Mouse (Mus musculus): ENCODE measurements around the gene Mettl16. TPM values are rescaled to one million over a fixed set of nuclear protein-coding genes. Genes with fewer than 3 reads are reported as not detected.

Mettl16 gene
- total and polyA plus RNA-seq, 3 experiments: 22.9 to 36.1 (median 29.4) TPM

- Histone ChIP-seq H3K4me1 (ENCODE audit: insufficient read depth, low read depth, low read length) (no peaks in the 10 kb centered on the region), H3K36me3 (replicated peaks) (peaks cover 79% of the 10 kb centered on the region), H3K9me3 (replicated peaks) (no peaks in the 10 kb centered on the region), H3K27me3 (ENCODE audit: insufficient read depth, low read length) (no peaks in the 10 kb centered on the region), H3K4me3 (ENCODE audit: low read depth, low read length) (no peak overlapping the region)
- TF ChIP-seq GATA1 (IDR thresholded peaks at IDR 0.05; ENCODE audit: borderline replicate concordance, low read length): no peak
- TF ChIP-seq CTCF (IDR thresholded peaks at IDR 0.05; ENCODE audit: low read depth, low read length): no peak
- TF ChIP-seq TAL1 (conservative IDR thresholded peaks at IDR 0.05; ENCODE audit: low read depth, low read length): no peak
- TF ChIP-seq POLR2AphosphoS5 (IDR thresholded peaks at IDR 0.05; ENCODE audit: insufficient replicate concordance, low read depth, low read length): no peak
- no peak for TF ChIP-seq GATA2 (IDR thresholded peaks at IDR 0.05; ENCODE audit: borderline replicate concordance, low read depth, low read length)
- DNase-seq (ENCODE audit: low spot score) (no peak), ATAC-seq (ENCODE audit: extremely low read depth, insufficient number of reproducible peaks, low FRiP score, poor library complexity, severe bottlenecking) (no peak)
These were observed 97.6 kb downstream of the Mettl16 start for GRCm38 (mm10) chr11:74868046-74868760.

DNA sequence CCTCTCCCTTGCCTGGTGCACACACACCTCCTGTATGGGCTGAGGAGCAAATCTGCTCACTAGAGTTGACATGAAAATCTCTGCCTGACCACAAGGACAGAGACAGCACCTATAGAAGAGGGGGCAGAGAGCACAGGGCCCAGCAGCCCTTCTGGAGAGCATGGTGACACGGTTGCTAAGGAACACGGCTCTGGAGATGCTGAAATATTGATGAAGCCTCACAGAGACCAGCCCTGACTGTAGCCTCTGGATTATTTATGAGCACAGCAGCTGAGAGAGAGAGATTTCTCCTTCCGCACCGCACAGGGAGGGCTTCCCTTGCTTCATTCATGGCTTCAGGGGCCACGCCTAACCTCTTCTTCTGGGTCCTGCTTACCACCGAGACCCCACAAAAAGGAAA lies 99.0 kb downstream of the Mettl16 start:
- no peak overlapping the region for H3K4me3 ChIP-seq (ENCODE audit: low read depth, low read length)
- no peaks in the 10 kb centered on the region for H3K27me3 ChIP-seq (ENCODE audit: insufficient read depth, low read length)
- no peak for TF ChIP-seq TAL1 (conservative IDR thresholded peaks at IDR 0.05; ENCODE audit: low read depth, low read length)
- no peak for TF ChIP-seq GATA1 (IDR thresholded peaks at IDR 0.05; ENCODE audit: borderline replicate concordance, low read length)
- TF ChIP-seq GATA2 (IDR thresholded peaks at IDR 0.05; ENCODE audit: borderline replicate concordance, low read depth, low read length): no peak
- TF ChIP-seq CTCF (IDR thresholded peaks at IDR 0.05; ENCODE audit: low read depth, low read length): no peak
- no peak for TF ChIP-seq POLR2AphosphoS5 (IDR thresholded peaks at IDR 0.05; ENCODE audit: insufficient replicate concordance, low read depth, low read length)
- no peaks in the 10 kb centered on the region for H3K9me3 ChIP-seq (replicated peaks)
- no peaks in the 10 kb centered on the region for H3K4me1 ChIP-seq (ENCODE audit: insufficient read depth, low read depth, low read length)
- H3K36me3 ChIP-seq (replicated peaks): peaks cover 75% of the 10 kb centered on the region
- ATAC-seq (ENCODE audit: extremely low read depth, insufficient number of reproducible peaks, low FRiP score, poor library complexity, severe bottlenecking) (no peak), DNase-seq (ENCODE audit: low spot score) (no peak)

DNA sequence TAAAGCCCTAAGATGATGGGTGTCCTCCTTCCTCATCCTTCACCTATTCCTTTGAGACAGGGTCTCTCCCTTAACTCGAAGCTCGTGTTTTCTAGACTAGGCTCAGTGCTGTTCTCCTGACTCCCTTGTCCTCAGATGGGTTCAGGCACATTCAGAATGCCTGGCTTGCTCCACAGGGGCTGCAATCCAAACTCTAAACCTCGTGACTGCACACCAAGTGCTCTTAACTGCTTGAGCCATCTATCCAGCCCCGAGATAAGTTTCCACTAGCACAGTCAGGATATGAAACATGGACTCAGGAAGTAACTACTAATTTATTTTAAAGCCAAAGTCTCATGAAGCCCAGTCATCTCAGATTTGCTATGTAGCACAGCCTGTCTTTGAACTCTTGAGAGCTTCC lies 99.9 kb downstream of the Mettl16 start:
- TF ChIP-seq POLR2AphosphoS5 (IDR thresholded peaks at IDR 0.05; ENCODE audit: insufficient replicate concordance, low read depth, low read length): no peak
- no peak for TF ChIP-seq TAL1 (conservative IDR thresholded peaks at IDR 0.05; ENCODE audit: low read depth, low read length)
- no peak for TF ChIP-seq GATA1 (IDR thresholded peaks at IDR 0.05; ENCODE audit: borderline replicate concordance, low read length)
- no peak for TF ChIP-seq CTCF (IDR thresholded peaks at IDR 0.05; ENCODE audit: low read depth, low read length)
- no peak for TF ChIP-seq GATA2 (IDR thresholded peaks at IDR 0.05; ENCODE audit: borderline replicate concordance, low read depth, low read length)
- ATAC-seq (ENCODE audit: extremely low read depth, insufficient number of reproducible peaks, low FRiP score, poor library complexity, severe bottlenecking): no peak
- no peak overlapping the region for H3K4me3 ChIP-seq (ENCODE audit: low read depth, low read length)
- no peaks in the 10 kb centered on the region; the same call in 1 of the 2 replicates for H3K4me1 ChIP-seq (ENCODE audit: insufficient read depth, low read depth, low read length)
- peaks cover 74% of the 10 kb centered on the region for H3K36me3 ChIP-seq (replicated peaks)
- DNase-seq (ENCODE audit: low spot score): no peak
- H3K27me3 ChIP-seq (ENCODE audit: insufficient read depth, low read length): no peaks in the 10 kb centered on the region
- no peaks in the 10 kb centered on the region for H3K9me3 ChIP-seq (replicated peaks)

- DNase-seq (ENCODE audit: low spot score) (no peak), ATAC-seq (ENCODE audit: extremely low read depth, insufficient number of reproducible peaks, low FRiP score, poor library complexity, severe bottlenecking) (no peak)
- H3K4me3 ChIP-seq (ENCODE audit: low read depth, low read length): no peak overlapping the region
- no peak for TF ChIP-seq POLR2AphosphoS5 (IDR thresholded peaks at IDR 0.05; ENCODE audit: insufficient replicate concordance, low read depth, low read length)
- TF ChIP-seq CTCF (IDR thresholded peaks at IDR 0.05; ENCODE audit: low read depth, low read length): no peak
- TF ChIP-seq GATA1 (IDR thresholded peaks at IDR 0.05; ENCODE audit: borderline replicate concordance, low read length): no peak
- no peak for TF ChIP-seq TAL1 (conservative IDR thresholded peaks at IDR 0.05; ENCODE audit: low read depth, low read length)
- no peak for TF ChIP-seq GATA2 (IDR thresholded peaks at IDR 0.05; ENCODE audit: borderline replicate concordance, low read depth, low read length)
- no peaks in the 10 kb centered on the region for H3K27me3 ChIP-seq (ENCODE audit: insufficient read depth, low read length)
- no peaks in the 10 kb centered on the region for H3K9me3 ChIP-seq (replicated peaks)
- H3K4me1 ChIP-seq (ENCODE audit: insufficient read depth, low read depth, low read length): no peaks in the 10 kb centered on the region; the same call in 1 of the 2 replicates
- H3K36me3 ChIP-seq (replicated peaks): peaks cover 73% of the 10 kb centered on the region
These were observed 100.5 kb downstream of the Mettl16 start for GRCm38 (mm10) chr11:74870991-74871622.

DNA sequence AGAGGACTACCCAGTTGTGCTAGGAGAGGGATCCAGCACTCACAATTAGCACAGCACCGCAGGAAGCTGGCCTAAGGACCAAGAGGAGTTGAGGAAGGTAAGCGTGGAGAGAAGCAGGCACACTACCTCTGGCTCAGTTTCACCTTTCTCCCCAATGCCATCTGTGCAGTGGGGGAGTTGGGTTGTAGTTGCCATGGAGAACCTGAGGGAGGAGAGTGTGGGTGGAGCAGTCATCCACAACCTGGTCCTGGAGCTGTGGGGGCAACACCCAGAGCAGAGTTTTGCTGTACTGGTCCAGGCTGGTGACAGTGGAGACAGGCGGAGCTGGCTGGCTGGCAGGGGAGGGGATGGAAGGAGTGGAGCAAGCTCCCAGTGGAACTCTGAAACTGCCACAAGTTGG lies 104.0 kb downstream of the Mettl16 start:
- ATAC-seq (ENCODE audit: extremely low read depth, insufficient number of reproducible peaks, low FRiP score, poor library complexity, severe bottlenecking): no peak
- H3K36me3 ChIP-seq (replicated peaks): peaks cover 51% of the 10 kb centered on the region
- no peak for TF ChIP-seq GATA1 (IDR thresholded peaks at IDR 0.05; ENCODE audit: borderline replicate concordance, low read length)
- TF ChIP-seq TAL1 (conservative IDR thresholded peaks at IDR 0.05; ENCODE audit: low read depth, low read length): no peak
- no peak for TF ChIP-seq GATA2 (IDR thresholded peaks at IDR 0.05; ENCODE audit: borderline replicate concordance, low read depth, low read length)
- no peak for TF ChIP-seq CTCF (IDR thresholded peaks at IDR 0.05; ENCODE audit: low read depth, low read length)
- no peak for TF ChIP-seq POLR2AphosphoS5 (IDR thresholded peaks at IDR 0.05; ENCODE audit: insufficient replicate concordance, low read depth, low read length)
- DNase-seq (ENCODE audit: low spot score): no peak
- H3K27me3 ChIP-seq (ENCODE audit: insufficient read depth, low read length): no peaks in the 10 kb centered on the region
- H3K4me3 ChIP-seq (ENCODE audit: low read depth, low read length): no peak overlapping the region
- H3K9me3 ChIP-seq (replicated peaks): no peaks in the 10 kb centered on the region
- peaks cover 5% of the 10 kb centered on the region; the same call in 1 of the 2 replicates for H3K4me1 ChIP-seq (ENCODE audit: insufficient read depth, low read depth, low read length)

DNA sequence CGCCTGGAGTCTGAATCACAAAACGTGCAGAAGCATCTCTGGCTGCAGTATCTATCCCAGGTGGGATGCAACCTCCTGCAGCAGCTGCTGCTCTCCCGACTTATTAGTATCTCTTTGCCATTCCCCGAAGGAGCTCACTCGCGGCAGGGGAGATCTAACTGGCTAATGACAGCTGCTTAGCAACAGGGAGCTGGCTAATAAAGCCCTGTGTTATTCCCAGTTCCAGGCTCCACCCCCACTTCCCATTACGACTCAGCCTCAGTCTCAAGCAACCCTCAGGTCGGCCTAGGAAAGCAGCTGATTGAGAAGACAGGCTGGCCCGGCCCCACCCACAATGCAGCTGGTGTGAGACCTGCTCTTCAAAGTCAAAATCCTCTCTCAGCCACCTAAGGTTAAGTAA lies 106.2 kb downstream of the Mettl16 start:
- ATAC-seq (ENCODE audit: extremely low read depth, insufficient number of reproducible peaks, low FRiP score, poor library complexity, severe bottlenecking): no peak
- no peak overlapping the region for H3K4me3 ChIP-seq (ENCODE audit: low read depth, low read length)
- no peak for TF ChIP-seq GATA1 (IDR thresholded peaks at IDR 0.05; ENCODE audit: borderline replicate concordance, low read length)
- TF ChIP-seq CTCF (IDR thresholded peaks at IDR 0.05; ENCODE audit: low read depth, low read length): no peak
- TF ChIP-seq POLR2AphosphoS5 (IDR thresholded peaks at IDR 0.05; ENCODE audit: insufficient replicate concordance, low read depth, low read length): no peak
- TF ChIP-seq GATA2 (IDR thresholded peaks at IDR 0.05; ENCODE audit: borderline replicate concordance, low read depth, low read length): no peak
- TF ChIP-seq TAL1 (conservative IDR thresholded peaks at IDR 0.05; ENCODE audit: low read depth, low read length): no peak
- no peak for DNase-seq (ENCODE audit: low spot score)
- no peaks in the 10 kb centered on the region for H3K9me3 ChIP-seq (replicated peaks)
- peaks cover 7% of the 10 kb centered on the region; the same call in 1 of the 2 replicates for H3K4me1 ChIP-seq (ENCODE audit: insufficient read depth, low read depth, low read length)
- H3K36me3 ChIP-seq (replicated peaks): peaks cover 44% of the 10 kb centered on the region
- no peaks in the 10 kb centered on the region for H3K27me3 ChIP-seq (ENCODE audit: insufficient read depth, low read length)

Other genes starting within 250 kb of the Mettl16 start
- gene Rap1gap2, start 159.9 kb upstream of the Mettl16 start, total RNA-seq (2014; fragmentation: Nextera tagmentation): 8.3 and 9.4 TPM in 2 replicates
- gene Rap1gap2, start 159.9 kb upstream of the Mettl16 start, total RNA-seq (2017): 11.4 and 11.7 TPM in 2 replicates
- gene Rap1gap2, start 159.9 kb upstream of the Mettl16 start, polyA plus RNA-seq (2012): 8.7 and 8.9 TPM in 2 replicates
- 0.19 TPM in 1 of 2 replicates, not detected in the other for gene Ccdc92b, start 151.2 kb upstream of the Mettl16 start, total RNA-seq (2014; fragmentation: Nextera tagmentation)
- 0.05 TPM in 1 of 2 replicates, not detected in the other for gene Ccdc92b, start 151.2 kb upstream of the Mettl16 start, total RNA-seq (2017)
- not detected in 2 replicates for gene Ccdc92b, start 151.2 kb upstream of the Mettl16 start, polyA plus RNA-seq (2012)
- gene Cluh, start 121.3 kb upstream of the Mettl16 start, total RNA-seq (2014; fragmentation: Nextera tagmentation): 36.2 and 37.9 TPM in 2 replicates
- 19.4 and 27.2 TPM in 2 replicates for gene Cluh, start 121.3 kb upstream of the Mettl16 start, total RNA-seq (2017)
- 53.7 and 60.3 TPM in 2 replicates for gene Cluh, start 121.3 kb upstream of the Mettl16 start, polyA plus RNA-seq (2012)
- gene Pafah1b1, start 46.2 kb upstream of the Mettl16 start, total RNA-seq (2014; fragmentation: Nextera tagmentation): 96.1 and 115 TPM in 2 replicates
- gene Pafah1b1, start 46.2 kb upstream of the Mettl16 start, total RNA-seq (2017): 80.9 and 91.5 TPM in 2 replicates
- 10.0 and 12.4 TPM in 2 replicates for gene Pafah1b1, start 46.2 kb upstream of the Mettl16 start, polyA plus RNA-seq (2012)
- 19.6 and 28.1 TPM in 2 replicates for gene Mnt, start 60.1 kb downstream of the Mettl16 start, total RNA-seq (2014; fragmentation: Nextera tagmentation)
- 3.0 and 4.6 TPM in 2 replicates for gene Mnt, start 60.1 kb downstream of the Mettl16 start, total RNA-seq (2017)
- 117 and 145 TPM in 2 replicates for gene Mnt, start 60.1 kb downstream of the Mettl16 start, polyA plus RNA-seq (2012)
- 7.4 and 9.7 TPM in 2 replicates for gene Sgsm2, start 126.2 kb downstream of the Mettl16 start, total RNA-seq (2014; fragmentation: Nextera tagmentation)
- gene Sgsm2, start 126.2 kb downstream of the Mettl16 start, total RNA-seq (2017): 4.7 and 5.2 TPM in 2 replicates
- gene Sgsm2, start 126.2 kb downstream of the Mettl16 start, polyA plus RNA-seq (2012): 10.3 and 10.5 TPM in 2 replicates
- gene Tsr1, start 127.2 kb downstream of the Mettl16 start, total RNA-seq (2014; fragmentation: Nextera tagmentation): 41.2 and 58.1 TPM in 2 replicates
- gene Tsr1, start 127.2 kb downstream of the Mettl16 start, total RNA-seq (2017): 72.5 and 74.6 TPM in 2 replicates
- gene Tsr1, start 127.2 kb downstream of the Mettl16 start, polyA plus RNA-seq (2012): 34.5 and 38.4 TPM in 2 replicates
- gene Smg6, start 155.0 kb downstream of the Mettl16 start, total RNA-seq (2014; fragmentation: Nextera tagmentation): 42.1 and 54.4 TPM in 2 replicates
- gene Smg6, start 155.0 kb downstream of the Mettl16 start, total RNA-seq (2017): 15.2 and 17.4 TPM in 2 replicates
- gene Smg6, start 155.0 kb downstream of the Mettl16 start, polyA plus RNA-seq (2012): 51.7 and 54.3 TPM in 2 replicates
- gene Srr, start 155.1 kb downstream of the Mettl16 start, total RNA-seq (2014; fragmentation: Nextera tagmentation): 24.7 and 27.3 TPM in 2 replicates
- gene Srr, start 155.1 kb downstream of the Mettl16 start, total RNA-seq (2017): 4.4 and 6.0 TPM in 2 replicates
- gene Srr, start 155.1 kb downstream of the Mettl16 start, polyA plus RNA-seq (2012): 2.8 and 3.0 TPM in 2 replicates